Comparison of ENCODE assay signal across 10 mouse cellular contexts in the genomic region with DNA sequence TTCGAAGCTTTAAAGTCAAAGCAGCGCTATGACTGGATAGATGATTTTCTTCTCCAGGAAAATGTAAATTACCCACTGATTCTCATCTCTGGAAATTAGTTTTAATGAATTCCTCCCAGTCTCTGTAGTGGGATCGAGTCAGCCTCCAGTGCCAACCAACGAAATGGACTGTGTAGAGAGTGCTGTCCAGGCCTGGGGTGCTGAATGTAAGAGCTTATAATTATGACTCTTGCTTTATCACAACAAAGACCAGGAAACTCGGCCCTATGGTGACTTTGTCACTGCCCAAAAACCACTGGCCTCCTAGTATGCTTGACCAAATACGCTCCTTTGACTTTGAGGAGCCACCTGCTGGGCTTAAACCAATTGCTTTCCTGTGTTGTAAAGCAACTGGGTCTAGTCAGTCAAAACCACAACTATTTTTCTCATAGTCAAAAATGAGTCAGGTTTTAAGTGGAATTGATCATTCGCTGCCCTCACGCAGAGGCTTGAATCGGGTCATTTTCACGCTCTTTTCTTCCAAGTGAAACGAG. TPM values are rescaled to one million over a fixed set of nuclear protein-coding genes. Genes with fewer than 3 reads are reported as not detected.
DNase-seq lines count a peak whose midpoint lies in the region; ATAC-seq and TF ChIP-seq lines count a peak whose summit lies in the region.
"Had no signal": no experiment of that assay in that cellular context is flagged by ENCODE, and none has a peak within 500 bp of the region (broad histone marks: within the 10 kb centered on the region; RNA-seq: fewer than 3 reads in every experiment).

No protein-coding gene starts in this region.

- H3K27ac ChIP-seq in left cerebral cortex, adult 2 months = peak overlapping the region; percentile 98
- H3K27ac ChIP-seq in cortical plate, adult 2 months (ENCODE audit: insufficient read depth, low read length) = no peak overlapping the region
- peak overlapping the region; percentile 92 for H3K27ac ChIP-seq in hindbrain, embryonic 15.5 days (replicated peaks)
- H3K27ac ChIP-seq in midbrain, embryonic 16.5 days (ENCODE audit: low read length) = peak overlapping the region; percentile 61
- H3K27ac ChIP-seq: stomach, embryonic 15.5 days had no signal

- DNase-seq in left cerebral cortex, adult 2 months (ENCODE audit: extremely low spot score in 1 of 2, low spot score in 2 of 2) = no peak
- no peak for DNase-seq in left cerebral cortex, adult 8-10 months (ENCODE audit: low spot score in 2 of 2)
- DNase-seq in thymus, adult 18-20 months = no peak
- DNase-seq in MN1 (ENCODE audit: low spot score) = no peak
- DNase-seq in urinary bladder, adult 2 months (ENCODE audit: low spot score) = no peak
- DNase-seq: gastrocnemius, postnatal 14 days had no signal

- peak overlapping the region; percentile 87 for H3K4me3 ChIP-seq in left cerebral cortex, adult 2 months
- H3K4me3 ChIP-seq in cortical plate, adult 2 months (ENCODE audit: insufficient read depth, low read length) = peak overlapping the region; percentile 100
- H3K4me3 ChIP-seq in hindbrain, embryonic 15.5 days = peak overlapping the region; percentile 55
- H3K4me3 ChIP-seq in midbrain, embryonic 16.5 days (ENCODE audit: low read depth, low read length) = peak overlapping the region; percentile 90

- no peak for TF ChIP-seq POLR2A in cortical plate, adult 2 months (IDR thresholded peaks at IDR 0.05; ENCODE audit: extremely low read depth, insufficient read depth, low read length)

- 16% methylated on average over 11 of the region's 11 CpGs for WGBS in hindbrain, embryonic 15.5 days
- WGBS in midbrain, embryonic 16.5 days = 18% methylated on average over 11 of the region's 11 CpGs

- no peak; the same call in 1 of the 2 replicates for TF ChIP-seq CTCF in left cerebral cortex, adult 2 months (IDR thresholded peaks at IDR 0.05)
- no peak for TF ChIP-seq CTCF in cortical plate, adult 2 months (IDR thresholded peaks at IDR 0.05; ENCODE audit: extremely low read depth, insufficient read depth, low read length)

- H3K9me3 ChIP-seq in hindbrain, embryonic 15.5 days = no peaks in the 10 kb centered on the region
- no peaks in the 10 kb centered on the region for H3K9me3 ChIP-seq in midbrain, embryonic 16.5 days (replicated peaks; ENCODE audit: control insufficient read depth, low read length, poor library complexity, severe bottlenecking)
- H3K9me3 ChIP-seq: stomach, embryonic 15.5 days had no signal

- 0 out of 2 replicates have a peak, but pooled peaks cover 4% of the 10 kb centered on the region for H3K27me3 ChIP-seq in hindbrain, embryonic 15.5 days
- no peaks in the 10 kb centered on the region; the same call in 1 of the 2 replicates for H3K27me3 ChIP-seq in midbrain, embryonic 16.5 days (ENCODE audit: control insufficient read depth, insufficient read depth, low read depth, low read length)

- peak overlapping the region; percentile 85 for H3K4me2 ChIP-seq in hindbrain, embryonic 15.5 days
- H3K4me2 ChIP-seq in midbrain, embryonic 16.5 days (ENCODE audit: low read length) = peak overlapping the region; percentile 76

- peak overlapping the region; percentile 90 for H3K9ac ChIP-seq in hindbrain, embryonic 15.5 days
- peak overlapping the region; percentile 97 for H3K9ac ChIP-seq in midbrain, embryonic 16.5 days (ENCODE audit: low read depth, low read length)
- H3K9ac ChIP-seq: stomach, embryonic 15.5 days had no signal

- H3K4me1 ChIP-seq in cortical plate, adult 2 months (ENCODE audit: control insufficient read depth, insufficient read depth, low read length) = peaks cover 4% of the 10 kb centered on the region; the same call in 1 of the 2 replicates
- peaks cover 47% of the 10 kb centered on the region for H3K4me1 ChIP-seq in hindbrain, embryonic 15.5 days (replicated peaks)
- H3K4me1 ChIP-seq in midbrain, embryonic 16.5 days (ENCODE audit: control insufficient read depth, insufficient read depth, low read length) = peaks cover 22% of the 10 kb centered on the region

- H3K36me3 ChIP-seq in hindbrain, embryonic 15.5 days = peaks cover 3% of the 10 kb centered on the region; the same call in 1 of the 2 replicates
- H3K36me3 ChIP-seq in midbrain, embryonic 16.5 days (ENCODE audit: control insufficient read depth, insufficient read depth, low read length) = peaks cover 2% of the 10 kb centered on the region; the same call in 1 of the 2 replicates
- H3K36me3 ChIP-seq: stomach, embryonic 15.5 days had no signal

- intact Hi-C loops in left cerebral cortex, adult 2 months (cut with DNase I) = loop anchor here (10.0 kb wide), 1 partner anchor 166 kb away; a partner anchor contains a TSS

- no peak for ATAC-seq in hindbrain, embryonic 15.5 days (ENCODE audit: low FRiP score, low read depth)
- no peak for ATAC-seq in midbrain, embryonic 16.5 days

RNA-seq across cellular contexts. Expression of a gene that starts 41.9 kb away (rescaled TPM):
- total RNA-seq in left cerebral cortex, adult 2 months (2021) = 10 to 100 TPM; 88.1 to 91.0 TPM
- 10 to 100 TPM; 80.6 to 89.9 (median 82.3) TPM for total RNA-seq in left cerebral cortex, adult 8-10 months (2022)
- polyA plus RNA-seq in cortical plate, adult 2 months (2012; rRNA removed) = 48.6 and 49.1 TPM in 2 replicates
- 14.7 and 17.3 TPM in 2 replicates for polyA plus RNA-seq in hindbrain, embryonic 15.5 days (2015; fragmentation: Nextera tagmentation; extraction: Ambion mirVana)
- polyA plus RNA-seq in midbrain, embryonic 16.5 days (2015; fragmentation: Nextera tagmentation; extraction: Ambion mirVana) = 14.7 and 15.1 TPM in 2 replicates
- polyA plus RNA-seq in urinary bladder, adult 2 months (2012; rRNA removed) = 8.4 and 8.7 TPM in 2 replicates

RNA-seq across cellular contexts. Expression of a gene that starts 55.7 kb away (rescaled TPM):
- total RNA-seq in left cerebral cortex, adult 2 months (2021) = 10 to 100 TPM; 82.3 to 86.4 TPM
- 100 to 1,000 TPM in 2 of 4 experiments, 10 to 100 TPM in 2; 87.2 to 126 (median 99.0) TPM for total RNA-seq in left cerebral cortex, adult 8-10 months (2022)
- polyA plus RNA-seq in cortical plate, adult 2 months (2012; rRNA removed) = 44.7 and 46.8 TPM in 2 replicates
- polyA plus RNA-seq in hindbrain, embryonic 15.5 days (2015; fragmentation: Nextera tagmentation; extraction: Ambion mirVana) = 41.8 and 42.5 TPM in 2 replicates
- 38.3 and 38.6 TPM in 2 replicates for polyA plus RNA-seq in midbrain, embryonic 16.5 days (2015; fragmentation: Nextera tagmentation; extraction: Ambion mirVana)
- polyA plus RNA-seq in urinary bladder, adult 2 months (2012; rRNA removed) = 48.3 and 80.7 TPM in 2 replicates
